Mouse (Mus musculus) embryonic stem cell, embryonic (primary cell): ENCODE data around the gene Zfp212.

ENCODE experiments used
- CTCF ChIA-PET, 4 experiments: fragments of 300-600 bp in 2 of 4; fragments of 350-600 bp in 2 of 4; sonication (Branson Sonifier 250); formaldehyde crosslinking; loops; one replicate each; lab custom pipeline; 2022; ENCODE audit warnings: inconsistent platforms in 2 of 4; lab: Charles Lee
- POLR2A ChIA-PET, 4 experiments: fragments of 300-600 bp in 2 of 4; fragments of 350-600 bp in 2 of 4; sonication (Branson Sonifier 250); formaldehyde crosslinking; loops; one replicate each; lab custom pipeline; 2022; ENCODE audit warnings: antibody characterized with exemption in 4 of 4, inconsistent platforms in 1 of 4; lab: Charles Lee

Zfp212 gene

GRCm38 (mm10) chr6:47911650-47912049 lies 8.6 kb upstream of the Zfp212 start:
- ChIA-PET CTCF (no interaction called here), POLR2A (interaction anchor here in 1 of 4 experiments (0.6 kb wide), 1 partner anchor 464 kb away, joined by 4 read pairs; no protein-coding TSS in a partner anchor)

- POLR2A ChIA-PET = interaction anchor here in 2 of 4 experiments (0.6 to 1.6 kb wide), 7 partner anchors 8 to 834 kb away, joined by 3 to 6 read pairs (median 4); no protein-coding TSS in a partner anchor
- CTCF ChIA-PET = interaction anchor here in 2 of 4 experiments (0.6 to 1.0 kb wide), 2 partner anchors 9 to 78 kb away, joined by 3 read pairs; partner anchors contain the start of gene Zfp398 (in 1 of the 2)
These were observed 7.3 kb upstream of the Zfp212 start for GRCm38 (mm10) chr6:47912991-47913390.

DNA sequence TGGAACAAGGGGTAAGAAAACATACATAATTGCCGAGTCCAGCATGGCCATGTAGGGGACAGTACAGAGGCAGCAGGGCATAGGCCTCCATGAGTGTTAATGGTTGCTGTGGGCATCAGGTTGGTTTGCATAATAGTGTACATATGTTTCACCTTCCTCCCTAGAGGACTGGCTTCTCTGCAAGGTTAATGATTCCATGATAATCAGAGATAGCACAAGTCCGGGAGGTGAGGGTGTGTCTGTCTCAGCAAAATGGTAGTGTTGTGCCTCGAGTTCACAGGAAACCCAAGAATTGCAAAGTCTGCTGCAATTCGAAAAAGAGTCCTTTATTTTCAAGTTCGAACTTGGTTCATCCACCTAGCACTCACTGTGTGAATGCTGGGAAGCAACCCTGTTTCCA lies 3.2 kb upstream of the Zfp212 start:
- ChIA-PET POLR2A (interaction anchor here in 2 of 4 experiments (0.9 to 1.8 kb wide), 4 partner anchors 9 to 108 kb away, joined by 3 to 6 read pairs (median 4); no protein-coding TSS in a partner anchor), CTCF (no interaction called here)

- POLR2A ChIA-PET = interaction anchor here (0.6 to 3.2 kb wide), 9 partner anchors 8 to 127 kb away, joined by 3 to 11 read pairs (median 4); partner anchors contain the start of gene Zfp398 (in 1 of the 4)
These were observed 1.5 kb upstream of the Zfp212 start for GRCm38 (mm10) chr6:47918768-47919274.

DNA sequence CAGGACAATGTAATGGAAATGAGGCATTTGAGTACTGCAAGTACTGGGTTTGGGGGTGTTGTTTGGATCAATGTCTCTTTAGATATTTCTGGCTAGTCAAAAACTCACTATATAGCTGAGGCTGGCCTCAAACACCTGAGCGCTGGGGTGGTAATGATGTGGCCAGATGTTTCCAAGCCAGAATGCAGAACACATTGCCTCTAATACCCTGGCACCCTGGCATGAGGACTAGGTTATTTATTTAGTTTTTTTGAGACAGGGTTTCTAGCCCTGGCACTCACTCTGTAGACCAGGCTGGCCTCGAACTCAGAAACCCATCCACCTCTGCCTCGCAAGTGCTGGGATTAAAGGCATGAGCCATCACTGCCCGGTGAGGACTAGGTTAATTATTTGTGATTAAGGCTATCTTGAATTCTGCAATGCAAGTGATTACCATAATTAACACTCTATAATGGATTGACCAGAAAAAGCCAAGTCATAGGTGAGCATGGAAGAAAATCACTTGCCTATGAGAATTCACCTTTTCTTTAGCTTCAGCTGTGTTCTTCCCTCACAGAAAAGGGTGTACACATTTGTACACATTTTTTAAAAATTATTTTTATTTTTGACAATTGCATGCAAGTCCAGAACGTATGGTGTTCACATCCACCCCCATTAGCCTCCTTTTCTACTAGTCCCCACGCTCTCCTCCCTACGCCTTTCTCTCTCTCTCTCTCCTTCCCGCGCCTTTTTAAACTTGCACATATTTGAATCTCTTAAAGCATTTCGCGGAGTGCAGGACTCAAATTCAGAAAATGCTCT lies 430 bp upstream of the Zfp212 start:
- ChIA-PET CTCF (interaction anchor here in 1 of 4 experiments (0.6 kb wide), 1 partner anchor 27 kb away, joined by 3 read pairs; no protein-coding TSS in a partner anchor), POLR2A (interaction anchor here in 2 of 4 experiments (0.6 to 3.2 kb wide), 4 partner anchors 9 to 126 kb away, joined by 3 to 11 read pairs (median 6); no protein-coding TSS in a partner anchor)

More at GRCm38 (mm10) chr6:47918768-47919274, 1.5 kb upstream of the Zfp212 start:
- CTCF ChIA-PET = interaction anchor here in 2 of 4 experiments (0.6 to 0.9 kb wide), 3 partner anchors 14 to 98 kb away, joined by 3 read pairs; no protein-coding TSS in a partner anchor

DNA sequence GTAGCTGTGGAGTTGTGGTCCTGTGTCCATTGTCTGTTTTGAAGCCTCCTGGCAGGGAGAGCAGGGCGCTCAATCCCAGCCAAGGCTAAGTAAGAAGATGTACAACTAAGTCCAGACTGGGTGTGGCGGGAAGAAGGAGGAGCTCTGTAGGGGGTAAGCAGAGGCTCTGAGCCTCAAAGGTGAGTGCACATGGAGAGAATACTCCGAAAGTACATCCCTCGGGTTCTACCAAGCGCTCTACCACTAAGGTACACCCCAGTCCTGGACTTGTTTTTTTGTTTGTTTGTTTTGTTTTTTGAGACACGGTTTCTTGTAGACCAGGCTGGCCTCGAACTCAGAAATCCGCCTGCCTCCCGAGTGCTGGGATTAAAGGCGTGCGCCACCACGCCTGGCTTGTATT lies 22.2 kb downstream of the Zfp212 start:
- ChIA-PET POLR2A (interaction anchor here (0.6 to 3.7 kb wide), 15 partner anchors 11 to 141 kb away, joined by 3 to 21 read pairs (median 3); partner anchors contain the start of genes Zfp956 (in 2 of the 4) and Zfp398 (in 1 of the 4)), CTCF (interaction anchor here in 2 of 4 experiments (0.6 to 1.8 kb wide), 4 partner anchors 11 to 484 kb away, joined by 3 to 7 read pairs (median 4); partner anchors contain the start of gene Zfp956 (in 1 of the 2))

- ChIA-PET POLR2A (interaction anchor here (0.6 to 3.7 kb wide), 13 partner anchors 10 to 140 kb away, joined by 3 to 21 read pairs (median 3); partner anchors contain the start of gene Zfp956 (in 2 of the 4)), CTCF (interaction anchor here in 2 of 4 experiments (0.6 to 1.8 kb wide), 4 partner anchors 10 to 484 kb away, joined by 3 to 7 read pairs (median 4); partner anchors contain the start of gene Zfp956 (in 1 of the 2))
These were observed 22.9 kb downstream of the Zfp212 start for GRCm38 (mm10) chr6:47943021-47943691.

DNA sequence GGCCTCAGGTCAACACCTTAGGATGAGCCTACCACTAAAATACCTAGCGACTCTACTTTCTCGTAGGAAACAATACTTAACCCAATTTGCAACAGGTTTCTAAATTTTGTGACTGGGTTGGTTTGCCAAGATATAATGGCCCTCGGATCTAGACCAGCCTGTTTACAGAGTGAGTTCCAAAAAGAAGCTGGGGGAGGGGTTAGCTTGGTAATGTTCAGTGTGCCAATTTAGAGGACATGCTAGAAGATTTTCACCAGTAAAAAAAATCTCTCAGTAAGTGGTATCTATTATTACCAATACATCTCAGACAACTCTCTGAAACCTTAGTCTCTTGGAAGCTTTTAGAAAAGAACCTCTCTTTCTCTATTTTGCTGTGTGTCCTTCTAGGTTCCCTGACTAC lies 23.4 kb downstream of the Zfp212 start:
- ChIA-PET POLR2A (interaction anchor here in 3 of 4 experiments (0.6 to 3.7 kb wide), 5 partner anchors 10 to 130 kb away, joined by 3 to 21 read pairs (median 5); partner anchors contain the start of genes Zfp956 (in 2 of the 3) and Pdia4 (in 1 of the 3)), CTCF (interaction anchor here in 2 of 4 experiments (0.6 to 1.8 kb wide), 2 partner anchors 10 to 26 kb away, joined by 7 to 16 read pairs; partner anchors contain the start of gene Zfp956 (in 1 of the 2))

DNA sequence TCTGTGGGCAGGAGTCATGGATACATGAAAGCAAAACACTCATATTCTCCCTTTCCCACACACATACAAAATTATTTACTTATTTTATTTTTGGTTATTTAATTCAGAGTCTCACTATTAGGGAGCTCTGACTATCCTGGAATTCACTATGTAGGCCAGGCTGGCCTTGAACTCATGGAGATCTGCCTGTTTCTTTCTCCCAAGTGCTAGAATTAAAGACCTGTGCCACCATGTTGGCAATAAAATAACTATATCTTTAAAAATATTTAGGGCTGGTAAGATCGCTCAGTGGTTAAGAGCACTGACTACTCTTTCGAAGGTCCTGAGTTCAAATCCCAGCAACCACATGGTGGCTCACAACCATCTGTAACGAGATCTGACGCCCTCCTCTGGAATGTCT lies 27.1 kb downstream of the Zfp212 start:
- CTCF ChIA-PET = interaction anchor here in 1 of 4 experiments (0.7 kb wide), 1 partner anchor 33 kb away, joined by 6 read pairs; no protein-coding TSS in a partner anchor
- POLR2A ChIA-PET = interaction anchor here in 1 of 4 experiments (0.5 kb wide), 1 partner anchor 28 kb away, joined by 5 read pairs; no protein-coding TSS in a partner anchor

GRCm38 (mm10) chr6:47953191-47953726 lies 33.0 kb downstream of the Zfp212 start, which contains the start of gene Zfp956:
Gene Zfp956, plus strand, starts transcription at chr6:47953390.
- ChIA-PET POLR2A (interaction anchor here (0.5 to 2.2 kb wide), 34 partner anchors 8 to 756 kb away, joined by 3 to 21 read pairs (median 4); partner anchors contain the start of genes Zfp398 (in 2 of the 4), Pdia4 (in 1 of the 4), Zfp282 (in 1 of the 4) and Zfp777 (in 1 of the 4)), CTCF (interaction anchor here in 3 of 4 experiments (0.7 to 2.7 kb wide), 7 partner anchors 10 to 118 kb away, joined by 3 to 10 read pairs (median 6); partner anchors contain the start of genes Zfp282 (in 1 of the 3) and Zfp398 (in 1 of the 3))

GRCm38 (mm10) chr6:47954425-47954824 lies 34.1 kb downstream of the Zfp212 start:
- ChIA-PET POLR2A (interaction anchor here in 1 of 4 experiments (1.3 to 2.2 kb wide), 3 partner anchors 11 to 134 kb away, joined by 3 to 21 read pairs (median 5); no protein-coding TSS in a partner anchor), CTCF (interaction anchor here in 1 of 4 experiments (1.1 to 2.7 kb wide), 2 partner anchors 10 to 24 kb away, joined by 4 to 10 read pairs; no protein-coding TSS in a partner anchor)

DNA sequence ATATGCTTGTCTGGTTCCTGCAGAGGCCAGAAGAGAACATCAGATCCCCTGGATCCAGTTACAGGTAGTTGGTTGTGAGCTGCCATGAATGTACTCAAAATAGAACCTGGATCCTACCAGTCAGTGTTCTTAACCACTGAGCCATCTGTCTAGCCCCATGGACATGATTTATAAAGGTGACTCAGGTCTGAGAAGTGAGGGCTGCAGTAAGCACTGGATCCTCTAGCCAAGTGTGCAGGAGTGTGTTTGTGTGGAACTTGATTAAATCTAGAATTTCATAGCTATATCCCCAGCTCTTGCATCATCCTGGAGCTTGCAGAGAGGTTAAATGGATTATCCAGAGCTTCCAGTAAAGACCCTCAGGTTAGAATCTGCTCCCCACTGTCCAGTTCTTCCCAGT lies 37.5 kb downstream of the Zfp212 start:
- POLR2A ChIA-PET = interaction anchor here in 1 of 4 experiments (0.7 to 1.1 kb wide), 3 partner anchors 12 to 21 kb away, joined by 3 to 4 read pairs (median 3); no protein-coding TSS in a partner anchor
- CTCF ChIA-PET = interaction anchor here in 2 of 4 experiments (0.6 to 0.8 kb wide), 2 partner anchors 17 to 1321 kb away, joined by 3 to 9 read pairs; no protein-coding TSS in a partner anchor

GRCm38 (mm10) chr6:47960685-47961421 lies 40.6 kb downstream of the Zfp212 start:
- POLR2A ChIA-PET = interaction anchor here in 2 of 4 experiments (0.7 to 1.2 kb wide), 7 partner anchors 7 to 476 kb away, joined by 3 to 4 read pairs (median 3); partner anchors contain the start of gene Zfp956 (in 1 of the 2)
- CTCF ChIA-PET = interaction anchor here in 2 of 4 experiments (0.5 to 2.0 kb wide), 2 partner anchors 16 to 18 kb away, joined by 4 to 10 read pairs; no protein-coding TSS in a partner anchor

GRCm38 (mm10) chr6:47963051-47963450 lies 42.8 kb downstream of the Zfp212 start:
- CTCF ChIA-PET = interaction anchor here in 2 of 4 experiments (0.5 to 1.2 kb wide), 2 partner anchors 53 to 128 kb away, joined by 3 to 4 read pairs; partner anchors contain the start of gene Zfp398 (in 1 of the 2)

DNA sequence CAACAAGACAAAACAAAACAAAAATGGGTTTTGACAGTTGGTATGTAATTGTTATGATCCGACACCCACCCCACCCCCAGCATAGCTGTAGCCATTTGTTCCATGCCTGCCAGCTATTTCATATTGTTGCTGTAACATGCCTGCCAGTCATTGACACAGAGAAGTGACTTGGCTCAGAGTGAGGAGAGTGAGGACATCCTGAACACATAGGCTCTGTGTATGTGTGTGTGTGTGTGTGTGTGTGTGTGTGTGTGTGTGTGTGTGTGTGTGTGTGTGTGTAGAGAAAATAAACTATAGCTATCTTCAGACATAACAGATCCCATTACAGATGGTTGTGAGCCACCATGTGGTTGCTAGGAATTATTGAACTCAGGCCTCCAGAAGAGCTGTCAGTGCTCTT lies 47.9 kb downstream of the Zfp212 start:
- POLR2A ChIA-PET = interaction anchor here in 2 of 4 experiments (0.7 to 1.5 kb wide), 8 partner anchors 10 to 1013 kb away, joined by 3 to 7 read pairs (median 4); partner anchors contain the start of genes Zfp398 (in 1 of the 2) and Zfp956 (in 1 of the 2)
- CTCF ChIA-PET = interaction anchor here in 3 of 4 experiments (0.6 to 1.2 kb wide), 8 partner anchors 10 to 1265 kb away, joined by 3 to 6 read pairs (median 4); no protein-coding TSS in a partner anchor

More at GRCm38 (mm10) chr6:47963051-47963450, 42.8 kb downstream of the Zfp212 start:
- POLR2A ChIA-PET = interaction anchor here in 1 of 4 experiments (2.3 kb wide), 1 partner anchor 10 kb away, joined by 8 read pairs; the partner anchor contains the start of gene Zfp956
